Mouse (Mus musculus): ENCODE data around the gene Bbip1.
"Not testable (repeated sequence)": the region's sequence is repeated elsewhere in the genome, so short reads cannot be mapped to it uniquely, and the experiment has no call there.

The Bbip1 gene

GRCm38 (mm10) chr19:53925338-53925751 is 19.1 kb downstream of the Bbip1 start:
- no peak for DNase-seq (ENCODE audit: low spot score in 2 of 2)

GRCm38 (mm10) chr19:53921996-53922395 is 22.4 kb downstream of the Bbip1 start:
- not testable (repeated sequence) for DNase-seq (ENCODE audit: low spot score in 2 of 2)

- DNase-seq (ENCODE audit: low spot score in 2 of 2) = no peak
Measured at GRCm38 (mm10) chr19:53919541-53919940, 24.9 kb downstream of the Bbip1 start.

- DNase-seq (ENCODE audit: low spot score in 2 of 2) = no peak
Measured at GRCm38 (mm10) chr19:53914950-53915349, 29.5 kb downstream of the Bbip1 start.

- not testable (repeated sequence) for DNase-seq (ENCODE audit: low spot score in 2 of 2)
Measured at GRCm38 (mm10) chr19:53906703-53907070, 37.7 kb downstream of the Bbip1 start.

- DNase-seq (ENCODE audit: low spot score in 2 of 2) = no peak
Measured at GRCm38 (mm10) chr19:53906033-53906702, 38.3 kb downstream of the Bbip1 start.

GRCm38 (mm10) chr19:53904833-53905480 is 39.5 kb downstream of the Bbip1 start:
- DNase-seq (ENCODE audit: low spot score in 2 of 2) = no peak

- peak in 1 of 2 experiments; percentile 44 for DNase-seq (ENCODE audit: low spot score in 2 of 2)
Measured at GRCm38 (mm10) chr19:53903507-53904321, 40.7 kb downstream of the Bbip1 start.

- DNase-seq (ENCODE audit: low spot score in 2 of 2) = peak; percentile 84 to 94
Measured at GRCm38 (mm10) chr19:53902739-53903487, 41.5 kb downstream of the Bbip1 start.

- peak in 1 of 2 experiments; percentile 26 for DNase-seq (ENCODE audit: low spot score in 2 of 2)
Measured at GRCm38 (mm10) chr19:53901931-53902738, 42.3 kb downstream of the Bbip1 start.

GRCm38 (mm10) chr19:53899941-53900610 is 44.4 kb downstream of the Bbip1 start:
- DNase-seq (ENCODE audit: low spot score in 2 of 2) = no peak

- DNase-seq (ENCODE audit: low spot score in 2 of 2) = no peak
Measured at GRCm38 (mm10) chr19:53898970-53899900, 45.2 kb downstream of the Bbip1 start.

- no peak for DNase-seq (ENCODE audit: low spot score in 2 of 2)
Measured at GRCm38 (mm10) chr19:53898498-53898897, 45.9 kb downstream of the Bbip1 start.

- DNase-seq (ENCODE audit: low spot score in 2 of 2) = no peak
Measured at GRCm38 (mm10) chr19:53898046-53898445, 46.4 kb downstream of the Bbip1 start.

GRCm38 (mm10) chr19:53894538-53895121 is 49.8 kb downstream of the Bbip1 start:
- peak; percentile 52 to 76 for DNase-seq (ENCODE audit: low spot score in 2 of 2)

GRCm38 (mm10) chr19:53893711-53894171 is 50.7 kb downstream of the Bbip1 start:
- peak; percentile 25 to 53 for DNase-seq (ENCODE audit: low spot score in 2 of 2)

- no peak for DNase-seq (ENCODE audit: low spot score in 2 of 2)
Measured at GRCm38 (mm10) chr19:53892838-53893359, 51.5 kb downstream of the Bbip1 start.

- DNase-seq (ENCODE audit: low spot score in 2 of 2) = peak in 1 of 2 experiments; percentile 15
Measured at GRCm38 (mm10) chr19:53892061-53892460, 52.4 kb downstream of the Bbip1 start, which contains the start of gene Pdcd4. Pdcd4 (plus strand) TSS chr19:53892231.

All from urinary bladder, adult 18-20 months (tissue).